Mouse (Mus musculus): ENCODE measurements around the gene Mbnl2. TPM values are rescaled to one million over a fixed set of nuclear protein-coding genes. Genes with fewer than 3 reads are reported as not detected.

The Mbnl2 gene
- polyA plus RNA-seq, 1 experiment from 2014 or later, result 173 TPM

DNA sequence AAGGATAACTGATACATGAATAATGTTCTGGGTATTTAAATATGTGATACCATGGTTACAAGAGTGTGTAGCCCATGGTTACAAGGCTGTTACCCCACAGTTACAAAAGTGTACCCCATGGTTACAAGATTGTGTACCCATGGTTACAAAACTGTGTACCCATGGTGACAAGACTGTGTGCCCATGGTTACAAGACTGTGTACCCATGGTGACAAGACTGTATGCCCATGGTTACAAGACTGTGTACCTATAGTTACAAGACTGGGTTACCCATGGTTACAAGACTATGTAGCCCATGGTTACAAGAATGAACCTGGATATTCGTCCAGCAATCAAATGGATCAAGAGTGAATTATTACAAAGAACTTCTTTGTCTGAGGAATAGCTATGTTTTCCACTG, 16.0 kb upstream of the Mbnl2 start:
- no peaks in the 10 kb centered on the region for H3K9me3 ChIP-seq (replicated peaks)
- H3K27ac ChIP-seq (replicated peaks), result no peak overlapping the region
- no peak overlapping the region for H3K9ac ChIP-seq

DNA sequence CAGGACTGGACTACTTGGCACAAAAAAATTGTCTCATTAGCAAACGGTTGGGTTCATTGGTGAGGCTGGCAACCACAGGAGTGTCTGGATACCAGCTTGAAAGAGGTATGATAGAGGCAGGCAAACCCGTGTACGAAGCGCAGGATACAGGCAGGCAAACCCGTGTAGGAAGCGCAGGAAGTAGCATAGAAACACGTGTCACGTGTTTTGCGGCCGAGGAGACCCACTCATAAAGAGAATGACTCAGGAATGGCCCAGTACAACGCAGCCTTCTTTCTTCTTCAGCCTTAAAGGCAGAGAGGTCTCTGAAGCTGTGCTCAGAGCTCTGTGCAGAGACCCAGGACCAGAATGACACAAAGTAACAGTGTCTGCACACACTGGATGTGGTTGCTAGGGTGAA, 13.9 kb upstream of the Mbnl2 start:
- ATAC-seq (ENCODE audit: insufficient number of reproducible peaks, low FRiP score, low TSS enrichment, low read depth), result no peak
- no peak overlapping the region for H3K27ac ChIP-seq (replicated peaks)
- H3K9ac ChIP-seq, result no peak overlapping the region
- no peak overlapping the region for H3K4me3 ChIP-seq (replicated peaks)
- H3K4me2 ChIP-seq (replicated peaks), result no peak overlapping the region
- WGBS, result 82% methylated on average over 11 of the region's 11 CpGs
- H3K36me3 ChIP-seq, result no peaks in the 10 kb centered on the region
- no peaks in the 10 kb centered on the region for H3K9me3 ChIP-seq (replicated peaks)
- H3K4me1 ChIP-seq, result no peaks in the 10 kb centered on the region
- H3K27me3 ChIP-seq, result no peaks in the 10 kb centered on the region

More for the DNA sequence above, 16.0 kb upstream of the Mbnl2 start:
- 78% methylated on average over 1 of the region's 1 CpGs for WGBS
- ATAC-seq (ENCODE audit: insufficient number of reproducible peaks, low FRiP score, low TSS enrichment, low read depth), result no peak
- H3K4me1 ChIP-seq, result no peaks in the 10 kb centered on the region
- no peak overlapping the region for H3K4me3 ChIP-seq (replicated peaks)
- H3K36me3 ChIP-seq, result no peaks in the 10 kb centered on the region
- no peak overlapping the region for H3K4me2 ChIP-seq (replicated peaks)
- no peaks in the 10 kb centered on the region for H3K27me3 ChIP-seq

DNA sequence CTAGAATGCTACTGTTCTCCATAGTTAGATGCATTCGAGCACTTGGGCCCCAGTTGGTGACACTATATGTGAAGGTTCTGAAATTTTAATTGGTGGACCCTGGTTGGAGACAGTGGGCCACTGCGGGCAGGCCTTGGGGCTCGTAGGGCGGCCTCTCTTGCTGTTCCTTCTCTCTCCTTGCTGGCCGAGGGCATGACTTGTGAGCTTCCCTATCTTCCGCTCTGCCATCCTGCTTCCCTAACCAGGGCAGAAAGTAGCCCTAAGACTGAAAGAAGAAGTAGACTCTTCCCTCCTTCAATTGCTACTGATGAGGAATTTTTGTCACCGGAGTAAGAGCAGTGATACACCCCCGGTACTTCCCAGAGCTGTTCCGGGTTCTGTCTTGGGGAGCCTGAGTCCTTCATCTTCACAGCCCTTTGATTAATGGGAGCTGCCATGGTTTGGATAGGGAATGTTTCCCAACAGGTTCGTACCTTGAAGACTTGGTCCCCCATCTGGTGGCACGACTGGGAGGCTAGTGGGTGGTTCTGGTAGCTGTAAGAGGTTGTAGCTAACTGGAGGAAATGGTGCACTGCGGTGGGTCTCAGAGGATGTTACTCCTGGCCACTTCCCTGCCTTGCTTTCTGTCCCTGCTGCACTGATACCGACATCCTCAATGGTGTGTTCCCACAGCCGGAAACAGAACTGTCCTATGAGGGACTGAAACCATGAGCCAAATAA, 12.6 kb upstream of the Mbnl2 start:
- H3K9me3 ChIP-seq (replicated peaks), result no peaks in the 10 kb centered on the region
- ATAC-seq (ENCODE audit: insufficient number of reproducible peaks, low FRiP score, low TSS enrichment, low read depth), result no peak
- H3K27me3 ChIP-seq, result no peaks in the 10 kb centered on the region
- H3K4me3 ChIP-seq (replicated peaks), result no peak overlapping the region
- H3K4me1 ChIP-seq, result no peaks in the 10 kb centered on the region
- 93% methylated on average over 14 of the region's 14 CpGs for WGBS
- H3K27ac ChIP-seq (replicated peaks), result no peak overlapping the region
- H3K36me3 ChIP-seq, result no peaks in the 10 kb centered on the region
- H3K9ac ChIP-seq, result no peak overlapping the region
- no peak overlapping the region for H3K4me2 ChIP-seq (replicated peaks)

DNA sequence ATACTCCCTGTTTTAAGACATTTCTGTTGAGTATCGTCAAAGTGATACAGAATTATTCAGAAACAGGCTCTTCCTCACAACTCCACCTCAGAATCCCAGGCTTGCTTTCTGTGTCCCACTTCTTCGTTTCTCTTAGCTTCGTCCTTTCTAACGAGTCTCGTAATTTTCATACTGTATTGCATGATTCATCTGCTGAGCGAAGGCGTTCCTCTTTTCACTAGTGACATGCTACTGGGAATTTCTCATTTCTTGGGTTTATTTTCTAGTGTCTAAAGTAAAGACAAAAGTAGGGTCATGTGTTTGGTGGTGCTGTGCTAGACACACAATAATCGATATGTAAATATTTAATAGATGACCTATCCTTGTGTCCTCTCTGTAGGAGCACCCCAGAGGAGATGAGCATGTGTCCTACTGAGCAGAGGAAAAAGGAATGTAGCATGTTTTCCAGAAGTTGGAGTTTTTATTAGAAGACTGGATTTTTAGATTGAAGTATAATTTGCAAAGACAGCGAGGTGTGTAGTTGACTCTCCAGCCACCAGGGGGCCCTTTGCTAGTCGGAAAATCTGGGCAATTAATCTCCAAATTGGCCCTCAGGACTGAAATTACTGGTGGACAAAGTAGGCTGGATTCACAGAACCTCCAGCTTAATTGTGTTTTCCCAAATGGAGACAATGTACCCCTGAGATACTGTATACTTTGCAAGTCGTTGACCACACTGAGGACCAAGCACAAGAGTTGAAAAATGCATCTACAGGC, 11.9 kb upstream of the Mbnl2 start:
- Histone ChIP-seq H3K27me3 (no peaks in the 10 kb centered on the region), H3K27ac (replicated peaks) (no peak overlapping the region), H3K4me2 (replicated peaks) (no peak overlapping the region), H3K9me3 (replicated peaks) (no peaks in the 10 kb centered on the region), H3K9ac (no peak overlapping the region), H3K4me3 (replicated peaks) (no peak overlapping the region), H3K4me1 (no peaks in the 10 kb centered on the region), H3K36me3 (no peaks in the 10 kb centered on the region)
- ATAC-seq (ENCODE audit: insufficient number of reproducible peaks, low FRiP score, low TSS enrichment, low read depth), result no peak
- 79% methylated on average over 11 of the region's 11 CpGs for WGBS

DNA sequence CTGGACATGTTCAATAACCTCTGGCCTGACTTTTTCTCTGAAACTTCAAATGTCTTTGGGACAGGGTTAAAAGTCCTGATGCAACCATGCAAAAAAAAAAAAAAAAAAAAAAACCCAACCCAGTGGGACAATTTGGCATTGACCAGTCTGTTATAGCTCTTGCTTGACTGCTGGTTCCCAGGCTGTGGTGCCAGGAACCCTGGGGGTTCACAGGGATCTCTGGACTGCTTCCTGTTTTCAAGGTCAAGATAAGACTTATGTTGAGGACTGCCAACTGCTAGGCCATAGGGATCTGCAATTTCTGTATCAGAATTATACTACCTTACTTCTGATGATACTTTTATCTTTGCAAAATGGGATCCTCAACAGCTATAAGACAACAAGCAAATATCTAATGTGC, 9.6 kb upstream of the Mbnl2 start:
- no peaks in the 10 kb centered on the region for H3K27me3 ChIP-seq
- no peaks in the 10 kb centered on the region for H3K36me3 ChIP-seq
- ATAC-seq (ENCODE audit: insufficient number of reproducible peaks, low FRiP score, low TSS enrichment, low read depth), result no peak
- H3K4me2 ChIP-seq (replicated peaks), result no peak overlapping the region
- H3K9me3 ChIP-seq (replicated peaks), result no peaks in the 10 kb centered on the region
- H3K27ac ChIP-seq (replicated peaks), result no peak overlapping the region
- H3K9ac ChIP-seq, result no peak overlapping the region
- no peaks in the 10 kb centered on the region for H3K4me1 ChIP-seq
- no peak overlapping the region for H3K4me3 ChIP-seq (replicated peaks)

DNA sequence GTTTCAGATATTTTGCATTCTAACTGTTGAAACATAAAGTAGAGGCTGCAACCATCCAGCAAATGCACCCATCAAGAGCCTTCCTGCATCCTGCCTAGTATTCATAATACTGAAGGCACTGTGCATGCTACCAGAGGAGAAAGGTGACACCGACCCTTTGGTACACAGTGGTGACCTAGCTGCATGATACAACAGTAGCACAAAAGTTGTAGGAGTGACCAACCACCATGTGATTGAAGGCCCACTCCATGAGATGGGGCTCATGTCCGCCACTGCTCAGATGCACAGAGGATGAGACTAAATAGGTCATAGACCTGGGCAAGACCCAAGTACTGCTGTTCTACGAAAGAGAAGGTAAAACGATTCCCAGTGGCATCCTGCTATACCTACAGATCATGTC, 8.3 kb upstream of the Mbnl2 start:
- ATAC-seq (ENCODE audit: insufficient number of reproducible peaks, low FRiP score, low TSS enrichment, low read depth), result no peak
- no peaks in the 10 kb centered on the region for H3K9me3 ChIP-seq (replicated peaks)
- no peak overlapping the region for H3K4me3 ChIP-seq (replicated peaks)
- H3K27me3 ChIP-seq, result no peaks in the 10 kb centered on the region
- no peak overlapping the region for H3K4me2 ChIP-seq (replicated peaks)
- H3K9ac ChIP-seq, result no peak overlapping the region
- no peaks in the 10 kb centered on the region for H3K4me1 ChIP-seq
- H3K36me3 ChIP-seq, result no peaks in the 10 kb centered on the region
- no peak overlapping the region for H3K27ac ChIP-seq (replicated peaks)
- 89% methylated on average over 4 of the region's 4 CpGs for WGBS

DNA sequence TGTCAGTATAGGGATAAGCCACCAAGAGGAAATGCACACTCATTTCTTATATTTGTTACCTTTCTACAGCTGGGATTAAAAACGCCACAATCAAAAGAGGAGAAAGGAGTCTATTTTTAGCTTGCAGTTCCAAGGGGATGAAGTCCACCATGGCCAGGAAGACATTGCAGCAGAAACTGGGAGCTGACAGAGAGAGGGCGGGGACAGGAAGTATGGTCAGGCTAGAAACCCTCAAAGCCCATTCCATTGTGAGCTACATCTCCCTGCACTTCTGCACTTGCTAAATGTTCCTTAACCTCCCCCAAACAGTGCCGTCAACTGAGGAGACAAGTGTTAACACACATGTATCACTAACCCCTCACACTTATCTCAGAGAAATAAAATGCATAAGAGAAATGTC, 5.4 kb upstream of the Mbnl2 start:
- H3K4me2 ChIP-seq (replicated peaks), result no peak overlapping the region
- no peak for ATAC-seq (ENCODE audit: insufficient number of reproducible peaks, low FRiP score, low TSS enrichment, low read depth)
- no peak overlapping the region for H3K27ac ChIP-seq (replicated peaks)
- H3K4me3 ChIP-seq (replicated peaks), result no peak overlapping the region
- H3K9me3 ChIP-seq (replicated peaks), result no peaks in the 10 kb centered on the region
- H3K9ac ChIP-seq, result no peak overlapping the region
- no peaks in the 10 kb centered on the region for H3K27me3 ChIP-seq
- no peaks in the 10 kb centered on the region for H3K36me3 ChIP-seq
- WGBS, result 69% methylated on average over 3 of the region's 3 CpGs
- peaks cover 17% of the 10 kb centered on the region for H3K4me1 ChIP-seq

DNA sequence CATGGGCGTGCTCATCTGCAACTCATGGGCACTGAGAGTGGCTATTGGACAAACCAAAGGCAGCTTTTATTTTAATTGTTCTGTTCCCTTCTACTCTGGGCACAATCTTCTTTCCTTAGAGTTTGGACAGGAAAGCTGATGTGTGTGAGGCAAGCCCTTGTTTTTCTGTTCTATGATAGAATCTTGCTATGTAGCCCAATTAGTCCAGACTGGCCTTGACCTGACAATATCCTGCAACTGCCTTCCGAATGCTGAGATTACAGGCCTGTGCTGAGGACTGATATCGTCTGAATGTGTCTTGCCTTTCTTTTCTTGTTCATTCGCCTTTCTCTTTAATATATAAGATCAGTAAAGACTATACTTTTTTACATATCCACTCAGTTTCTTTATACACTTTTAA, 4.8 kb upstream of the Mbnl2 start:
- WGBS, result 77% methylated on average over 4 of the region's 4 CpGs
- no peak for ATAC-seq (ENCODE audit: insufficient number of reproducible peaks, low FRiP score, low TSS enrichment, low read depth)

DNA sequence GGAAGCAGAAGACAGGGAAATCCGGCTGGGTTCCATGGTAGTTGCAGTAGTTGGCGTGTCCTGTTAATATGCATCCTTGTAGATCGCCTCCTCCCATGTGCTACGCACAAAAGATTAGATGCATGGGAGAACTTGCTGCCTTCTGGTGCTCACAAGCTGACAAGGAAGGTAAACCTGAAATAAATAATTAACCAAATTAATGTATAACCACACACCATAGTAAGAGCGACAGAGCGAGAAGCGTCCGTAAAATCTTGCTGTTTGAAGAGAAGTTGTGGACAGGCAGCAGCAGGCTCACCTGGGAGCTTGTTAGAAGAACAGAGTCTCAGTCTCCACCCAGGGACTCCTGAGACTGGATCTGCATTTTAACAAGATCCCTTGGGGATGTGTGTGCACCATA, 4.4 kb upstream of the Mbnl2 start:
- Histone ChIP-seq H3K27ac (replicated peaks) (no peak overlapping the region), H3K36me3 (no peaks in the 10 kb centered on the region), H3K4me1 (peaks cover 17% of the 10 kb centered on the region), H3K4me2 (replicated peaks) (no peak overlapping the region), H3K9me3 (replicated peaks) (no peaks in the 10 kb centered on the region), H3K4me3 (replicated peaks) (no peak overlapping the region), H3K27me3 (no peaks in the 10 kb centered on the region), H3K9ac (no peak overlapping the region)
- ATAC-seq (ENCODE audit: insufficient number of reproducible peaks, low FRiP score, low TSS enrichment, low read depth), result no peak
- WGBS, result 71% methylated on average over 8 of the region's 8 CpGs

More for the DNA sequence above, 4.8 kb upstream of the Mbnl2 start:
- Histone ChIP-seq H3K9me3 (replicated peaks) (no peaks in the 10 kb centered on the region), H3K4me1 (peaks cover 17% of the 10 kb centered on the region), H3K9ac (no peak overlapping the region), H3K4me3 (replicated peaks) (no peak overlapping the region), H3K36me3 (no peaks in the 10 kb centered on the region), H3K27me3 (no peaks in the 10 kb centered on the region), H3K4me2 (replicated peaks) (no peak overlapping the region), H3K27ac (replicated peaks) (no peak overlapping the region)

DNA sequence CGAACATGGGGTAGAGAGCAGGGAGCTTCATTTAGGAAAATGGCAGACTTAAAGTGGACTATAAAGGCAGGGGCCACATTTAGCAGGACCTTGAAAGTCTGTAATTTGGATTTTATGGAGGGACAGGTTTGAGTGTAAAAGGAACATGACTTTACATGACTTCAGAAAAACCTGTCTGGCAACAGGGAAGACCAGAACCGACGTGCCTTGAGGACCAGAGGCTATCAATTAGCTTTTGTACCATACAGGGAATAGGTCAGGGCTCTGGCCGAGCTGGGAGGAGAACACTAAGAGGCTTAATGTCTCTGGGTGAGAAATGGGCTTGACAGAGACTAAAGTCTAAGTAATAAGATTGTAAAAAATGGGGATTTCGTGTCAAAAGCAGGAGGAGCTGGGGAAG, 1.7 kb upstream of the Mbnl2 start:
- WGBS, result 43% methylated on average over 5 of the region's 5 CpGs
- Histone ChIP-seq H3K27ac (replicated peaks) (peak overlapping the region; percentile 66), H3K9ac (no peak overlapping the region), H3K27me3 (no peaks in the 10 kb centered on the region), H3K4me2 (replicated peaks) (no peak overlapping the region), H3K4me1 (peaks cover 33% of the 10 kb centered on the region), H3K4me3 (replicated peaks) (no peak overlapping the region), H3K36me3 (no peaks in the 10 kb centered on the region), H3K9me3 (replicated peaks) (no peaks in the 10 kb centered on the region)
- ATAC-seq (ENCODE audit: insufficient number of reproducible peaks, low FRiP score, low TSS enrichment, low read depth), result no peak

DNA sequence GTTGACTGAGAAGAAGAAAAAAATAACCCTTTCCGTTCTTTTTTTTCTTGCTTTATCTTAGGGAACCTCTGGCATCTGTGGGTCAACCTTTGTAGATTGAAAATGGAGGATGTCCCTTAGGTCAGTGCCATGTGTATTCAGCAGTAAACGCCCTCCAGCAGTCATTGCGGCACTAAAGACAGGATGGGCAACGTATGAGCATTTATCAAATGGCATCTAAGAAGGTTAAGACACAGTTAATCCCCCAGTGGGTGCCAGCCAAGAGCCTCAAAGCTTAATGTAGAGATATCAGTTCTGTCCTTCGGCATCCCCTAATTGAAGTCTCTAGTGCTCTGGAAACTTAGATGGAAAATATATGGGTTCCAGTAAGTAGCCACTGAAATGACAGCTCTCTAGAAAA, 723 bp upstream of the Mbnl2 start:
- Histone ChIP-seq H3K9ac (no peak overlapping the region), H3K36me3 (no peaks in the 10 kb centered on the region), H3K9me3 (replicated peaks) (no peaks in the 10 kb centered on the region), H3K4me3 (replicated peaks) (peak overlapping the region; percentile 74), H3K4me1 (peaks cover 42% of the 10 kb centered on the region), H3K4me2 (replicated peaks) (peak overlapping the region; percentile 63), H3K27me3 (no peaks in the 10 kb centered on the region), H3K27ac (replicated peaks) (peak overlapping the region; percentile 98)
- no peak for ATAC-seq (ENCODE audit: insufficient number of reproducible peaks, low FRiP score, low TSS enrichment, low read depth)
- 19% methylated on average over 5 of the region's 5 CpGs for WGBS
